Mouse (Mus musculus) forelimb bud, embryonic 11.5 days (tissue): ENCODE measurements around the gene Ppm1k.
"Not testable (repeated sequence)": the region's sequence is repeated elsewhere in the genome, so short reads cannot be mapped to it uniquely, and the experiment has no call there.

Source experiments
- DNase-seq: peaks from one replicate; pipeline ENCODE4 v3.0.0-alpha.2; 2012; ENCODE audit warnings: low read depth, low spot score

The Ppm1k gene

DNA sequence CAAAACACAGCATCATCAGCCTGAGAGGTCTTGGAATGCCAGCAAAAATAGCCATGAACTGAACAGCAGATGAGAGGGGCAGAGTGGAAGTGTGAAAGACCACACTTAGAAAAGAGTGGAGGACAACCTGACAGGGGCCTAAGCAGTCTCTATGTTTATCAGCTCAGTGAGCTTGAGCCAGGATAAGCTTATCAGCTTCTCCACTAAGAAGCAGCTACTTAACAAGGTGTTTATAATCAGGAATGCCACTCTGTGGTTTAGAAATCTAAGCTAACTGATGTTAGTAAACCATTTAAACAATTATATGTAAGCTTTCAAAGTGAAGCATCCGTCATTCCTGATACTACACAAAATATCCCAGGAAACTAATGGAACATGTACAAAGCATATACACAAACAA lies 3.2 kb downstream of the Ppm1k start:
- no peak for DNase-seq

DNA sequence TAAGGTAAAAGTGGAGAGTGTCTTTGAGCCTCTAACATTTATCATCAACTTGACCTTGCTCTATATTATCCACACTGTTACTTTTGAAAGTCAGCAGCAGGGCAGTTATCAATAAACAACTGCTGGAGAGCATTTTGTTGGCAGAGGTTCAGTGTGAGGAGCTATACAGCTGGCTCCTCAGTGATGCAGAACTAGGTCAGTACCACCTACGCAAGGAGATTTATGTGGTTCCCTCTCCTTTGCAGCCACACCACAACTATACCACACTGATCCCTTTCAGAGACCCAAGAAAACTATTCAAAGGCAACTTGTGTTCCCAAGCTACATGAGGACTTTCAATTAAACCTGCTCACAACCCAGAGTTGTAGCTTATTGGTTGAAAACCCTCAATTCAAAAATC lies 3.8 kb downstream of the Ppm1k start:
- DNase-seq, result no peak

DNA sequence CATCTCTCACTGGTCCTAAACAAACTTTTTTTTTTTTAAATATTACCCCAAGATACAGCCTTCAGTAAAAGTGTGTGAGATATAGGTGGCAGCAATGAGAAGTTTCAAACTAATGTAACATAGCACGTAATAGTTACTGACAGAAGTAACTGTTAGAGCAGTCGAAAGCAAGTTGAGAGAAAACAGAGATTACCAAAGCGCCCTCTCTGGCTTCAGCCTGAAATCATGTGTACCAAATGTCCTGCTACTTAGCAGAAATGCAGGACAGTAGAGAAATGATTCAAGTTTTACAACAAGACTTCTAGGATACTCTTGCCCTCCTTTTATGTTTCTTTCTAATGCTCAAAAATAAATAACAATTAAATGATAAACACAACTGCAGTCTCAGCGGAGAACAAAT lies 4.3 kb downstream of the Ppm1k start:
- DNase-seq, result no peak

DNA sequence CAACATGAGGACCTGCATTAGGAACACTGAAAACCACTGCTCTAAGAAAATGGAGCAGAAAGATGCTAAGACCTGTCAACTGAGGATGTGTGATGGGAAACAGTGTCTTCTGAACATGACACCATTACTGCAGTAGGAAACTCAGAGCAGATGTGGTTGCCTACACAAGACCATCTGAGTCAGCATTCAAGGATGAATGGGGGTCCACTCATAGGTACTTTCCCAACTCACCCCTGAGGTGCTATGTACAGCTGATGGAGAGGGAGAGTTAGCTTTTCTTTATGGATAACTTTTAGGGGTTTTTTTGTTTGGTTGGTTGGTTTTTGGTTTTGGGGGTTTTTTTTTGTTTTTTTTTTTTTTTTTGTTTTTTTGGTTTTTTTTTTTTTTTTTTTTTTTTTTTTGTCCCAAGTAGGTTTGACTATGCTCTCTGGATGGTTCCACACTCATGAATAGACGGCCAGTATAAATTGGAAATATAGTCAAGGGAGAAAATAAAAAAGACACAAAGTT lies 5.9 kb downstream of the Ppm1k start:
- DNase-seq, result no peak

DNA sequence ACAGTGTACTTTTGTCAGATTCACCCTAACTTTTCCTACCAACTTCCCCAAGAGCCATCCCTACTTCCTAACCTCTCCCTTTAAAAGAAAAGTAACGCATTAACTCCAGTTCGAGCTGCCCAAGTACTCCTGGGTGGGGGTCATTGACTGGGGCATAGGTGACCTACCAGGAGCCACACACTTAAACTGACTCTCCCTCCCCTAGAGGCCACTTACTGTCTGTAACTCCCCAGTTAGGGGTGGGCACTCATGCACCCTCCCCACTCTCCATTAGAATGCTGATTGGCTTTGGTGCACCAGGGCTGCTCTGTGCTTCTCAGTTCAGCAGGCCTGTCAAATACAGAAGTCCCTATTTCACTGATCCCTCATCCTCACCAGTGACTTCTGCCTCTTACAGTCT lies 8.3 kb downstream of the Ppm1k start:
- no peak for DNase-seq

- DNase-seq, result no peak
Measured at GRCm38 (mm10) chr6:57524742-57525141, 10.5 kb downstream of the Ppm1k start.

GRCm38 (mm10) chr6:57520749-57521652 lies 14.3 kb downstream of the Ppm1k start:
- no peak for DNase-seq

GRCm38 (mm10) chr6:57514035-57514374 lies 21.3 kb downstream of the Ppm1k start:
- DNase-seq, result no peak

GRCm38 (mm10) chr6:57513351-57514034 lies 21.8 kb downstream of the Ppm1k start:
- DNase-seq, result no peak

GRCm38 (mm10) chr6:57511899-57512298 lies 23.4 kb downstream of the Ppm1k start:
- DNase-seq, result no peak

DNA sequence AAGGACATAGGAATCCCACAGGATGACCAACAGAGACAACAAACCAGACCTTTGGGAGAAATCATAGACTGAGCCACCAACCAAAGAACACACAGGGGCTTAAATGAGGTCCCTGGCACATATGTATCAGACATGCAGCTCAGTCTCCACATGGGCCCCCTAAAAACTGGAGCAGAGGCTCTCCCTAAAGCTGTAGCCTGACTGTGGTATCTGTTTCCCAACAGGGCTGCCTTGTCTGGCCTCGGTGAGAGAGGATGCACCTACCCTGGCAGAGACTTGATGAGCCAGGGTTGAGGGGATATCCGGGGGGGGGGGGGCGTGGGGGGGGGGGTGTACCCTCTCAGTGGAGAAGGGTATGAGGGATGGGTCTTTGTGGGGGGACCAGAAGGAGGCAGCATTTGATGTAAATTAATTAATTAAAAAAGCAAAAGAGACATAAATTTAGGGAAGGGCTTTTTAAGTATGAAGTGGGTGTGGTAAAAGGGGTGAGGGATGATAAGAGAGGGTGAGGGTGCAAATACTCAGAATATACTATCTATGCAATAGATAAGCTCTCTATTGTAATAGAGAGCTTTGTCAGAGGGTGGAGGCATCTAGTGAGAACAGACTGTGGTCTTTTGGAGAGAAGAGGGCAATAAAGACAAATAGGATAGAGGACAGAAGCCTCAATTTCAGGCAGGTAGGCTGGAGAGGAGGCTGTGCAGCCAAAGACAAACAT lies 31.4 kb downstream of the Ppm1k start:
- no peak for DNase-seq

DNA sequence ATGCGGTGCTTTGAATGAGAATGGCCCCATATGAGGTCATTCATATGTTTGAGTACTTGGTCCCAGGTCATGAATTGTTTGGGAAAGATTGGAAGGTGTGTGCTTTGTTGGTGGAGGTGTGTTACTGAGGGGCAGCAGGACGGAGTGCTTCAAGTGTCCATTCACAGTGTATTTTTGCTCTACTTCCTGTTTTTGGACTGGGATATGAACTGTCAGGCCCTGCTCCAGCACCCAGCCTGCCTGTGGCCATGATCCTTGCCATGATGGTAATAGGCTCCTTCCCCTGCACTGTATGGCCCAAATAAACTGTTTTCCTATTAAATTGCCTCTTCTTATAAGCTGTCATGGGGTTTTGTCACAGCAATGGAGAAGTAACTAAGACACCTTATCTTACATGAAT lies 36.1 kb downstream of the Ppm1k start:
- no peak for DNase-seq

GRCm38 (mm10) chr6:57468161-57468560 lies 67.1 kb downstream of the Ppm1k start:
- not testable (repeated sequence) for DNase-seq
